Mouse (Mus musculus) B cell, adult (primary cell): ENCODE results near the gene Slc9a5. TPM values are rescaled to one million over a fixed set of nuclear protein-coding genes. Genes with fewer than 3 reads are reported as not detected.

Experiments
- total RNA-seq: library from RNA; stranded (reverse); gene quantifications from 4 replicates; pipeline ENCODE4 v1.2.4, GENCODE M21; 2023; ENCODE audit not compliant: inconsistent age

The Slc9a5 gene
- 1.3 to 2.1 TPM (median 2.0 TPM) in 4 replicates for total RNA-seq

DNA sequence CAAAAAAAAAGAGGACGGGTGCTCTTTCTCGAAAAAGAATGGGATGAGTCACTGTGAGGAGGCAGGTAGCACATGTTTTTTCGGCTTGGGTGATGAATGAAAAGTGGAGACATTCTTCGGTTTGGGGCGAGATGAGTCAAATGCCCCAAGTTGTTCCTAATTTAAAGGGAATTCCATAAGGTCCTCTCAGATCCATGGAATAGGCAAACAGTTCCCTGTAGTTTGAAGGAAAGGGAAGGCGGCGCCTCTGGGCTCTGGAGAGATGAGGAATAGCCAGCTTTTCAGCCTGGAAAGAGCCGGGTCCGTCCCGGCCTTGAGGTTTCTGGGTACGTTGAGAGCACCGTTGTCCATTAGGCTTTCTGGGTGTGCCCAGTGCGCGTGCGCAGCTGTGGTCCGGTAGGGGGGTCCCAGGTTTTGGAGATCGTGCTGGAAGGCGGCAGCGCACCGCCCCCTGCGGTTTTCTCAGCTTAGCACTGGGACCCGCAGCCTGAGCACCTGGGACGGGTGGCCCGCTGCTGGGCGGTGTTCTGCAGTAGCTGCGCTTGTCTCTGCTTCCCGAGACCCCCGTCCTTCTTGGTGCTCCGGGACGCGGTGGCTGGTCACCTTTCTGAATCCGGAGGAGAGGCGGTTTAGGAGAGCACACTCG lies at the start of gene Slc9a5:
Gene Slc9a5, plus strand, starts transcription at position 394 of the 646 bp plus-strand sequence.

DNA sequence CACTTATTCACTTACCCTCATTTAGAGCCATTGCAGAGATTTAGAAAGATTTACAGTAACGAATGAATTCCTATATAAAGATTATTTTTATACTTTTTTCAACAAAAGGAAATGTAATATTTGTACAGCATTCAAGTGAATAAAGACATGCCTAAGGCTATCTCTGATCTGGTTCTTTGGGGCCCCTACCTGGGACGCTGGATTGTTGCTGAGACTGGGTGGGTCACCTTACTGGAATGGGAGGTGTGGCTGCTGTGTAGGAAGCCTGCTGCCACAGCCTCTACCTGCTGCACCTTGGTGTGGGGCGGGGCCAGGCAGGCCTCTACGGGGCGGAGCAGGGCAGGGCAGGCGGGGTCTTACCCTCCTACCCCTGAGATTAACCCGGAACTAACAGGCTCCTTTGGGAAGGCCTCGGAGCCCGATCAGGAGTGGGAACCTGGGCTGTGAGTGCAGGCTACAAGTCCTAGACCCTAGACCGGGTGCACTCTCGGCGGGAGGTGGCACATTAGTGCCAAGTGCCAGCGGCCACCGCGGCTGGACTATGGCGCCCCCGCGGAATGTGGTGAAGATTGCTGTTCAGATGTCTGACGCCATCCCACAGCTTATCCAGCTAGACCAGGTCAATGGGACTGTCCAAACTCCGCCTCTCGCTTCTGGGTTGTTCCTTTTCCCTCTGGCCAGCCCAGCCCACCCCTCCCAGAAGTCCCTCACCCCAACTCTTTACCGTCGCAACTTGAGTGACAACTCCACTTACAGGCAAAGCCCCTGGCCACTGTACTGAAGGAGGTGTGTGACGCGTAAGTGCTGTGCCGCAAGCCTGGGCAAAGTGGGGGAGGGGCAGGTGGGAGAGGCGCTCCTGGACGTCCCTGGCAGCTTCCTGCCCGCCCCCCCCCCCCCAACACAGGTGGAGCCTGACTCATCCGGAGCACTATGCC lies 43.2 kb upstream of the Slc9a5 start, which contains the start of gene Elmo3:
Gene Elmo3, plus strand, starts transcription at position 391 of the 935 bp plus-strand sequence.

DNA sequence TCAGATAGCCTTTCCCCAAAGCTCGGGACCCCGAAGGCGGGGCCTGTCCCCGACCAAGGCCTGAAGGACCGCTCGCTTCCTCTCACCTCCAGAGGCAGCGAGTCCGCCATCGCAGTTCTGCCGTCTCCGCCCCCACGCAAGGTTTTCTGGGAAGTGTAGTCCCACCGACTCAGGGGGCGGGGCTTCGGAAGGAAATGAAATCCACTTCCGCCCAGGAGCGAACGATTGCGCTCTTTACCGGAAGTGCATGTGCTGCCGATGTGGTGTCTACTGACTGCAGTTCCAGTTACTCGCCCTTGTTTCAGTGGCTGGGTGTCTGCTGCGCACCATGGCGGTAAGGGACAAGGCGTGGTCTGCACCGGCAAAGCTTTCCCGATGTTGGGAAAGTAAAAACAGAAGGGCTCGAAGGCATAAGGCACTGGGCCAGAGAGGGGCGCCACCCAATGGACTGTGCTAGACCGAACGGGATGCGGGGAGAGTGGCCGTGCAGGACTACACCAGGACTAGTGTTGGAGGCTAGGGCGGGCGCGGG lies 22.4 kb upstream of the Slc9a5 start, which contains the start of the genes Lrrc29 and Tmem208:
Gene Lrrc29, minus strand, starts transcription at position 138 of the 532 bp plus-strand sequence.
Gene Tmem208, plus strand, starts transcription at position 214 of the 532 bp plus-strand sequence.

DNA sequence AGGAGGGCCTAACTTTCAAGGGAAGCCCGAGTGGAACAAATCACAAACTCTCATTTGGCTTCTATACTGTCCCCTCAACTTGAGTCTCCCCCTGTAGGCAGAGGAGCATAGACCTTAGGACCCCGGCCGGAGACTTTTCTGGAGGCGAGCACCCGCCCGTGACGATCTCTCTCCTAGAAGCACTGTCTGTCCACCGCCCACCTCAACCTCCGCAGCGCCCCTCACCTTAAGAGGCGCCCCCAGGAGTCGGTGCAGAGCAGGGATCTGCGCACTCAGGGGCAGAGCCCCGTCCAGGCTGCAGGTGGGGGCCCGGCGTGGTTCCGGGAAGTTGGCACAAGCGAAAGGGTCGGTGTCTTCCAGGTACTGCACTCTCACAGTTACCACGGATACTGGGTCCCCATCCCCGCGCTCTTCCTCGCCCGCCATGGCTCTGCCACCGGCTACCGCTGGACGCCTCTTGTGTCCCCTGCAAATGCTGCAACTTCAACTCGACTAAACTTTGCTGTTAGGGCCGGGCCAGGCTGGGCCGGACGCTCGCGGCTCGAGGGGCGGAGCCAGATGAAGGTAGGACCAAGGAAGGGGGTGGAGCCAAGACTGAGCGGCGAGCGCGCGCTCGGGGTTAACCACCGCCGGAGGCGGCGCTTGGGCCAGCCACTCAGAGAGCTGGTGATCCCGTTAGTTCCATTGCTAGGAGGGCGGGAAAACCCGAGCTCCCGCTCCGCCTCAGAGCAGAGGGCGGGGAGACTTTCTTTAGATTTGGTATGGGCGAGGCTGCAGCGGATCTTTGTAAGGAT lies 1.0 kb upstream of the Slc9a5 start, which contains the start of gene Fhod1:
Gene Fhod1, minus strand, starts transcription at position 526 of the 794 bp plus-strand sequence.

DNA sequence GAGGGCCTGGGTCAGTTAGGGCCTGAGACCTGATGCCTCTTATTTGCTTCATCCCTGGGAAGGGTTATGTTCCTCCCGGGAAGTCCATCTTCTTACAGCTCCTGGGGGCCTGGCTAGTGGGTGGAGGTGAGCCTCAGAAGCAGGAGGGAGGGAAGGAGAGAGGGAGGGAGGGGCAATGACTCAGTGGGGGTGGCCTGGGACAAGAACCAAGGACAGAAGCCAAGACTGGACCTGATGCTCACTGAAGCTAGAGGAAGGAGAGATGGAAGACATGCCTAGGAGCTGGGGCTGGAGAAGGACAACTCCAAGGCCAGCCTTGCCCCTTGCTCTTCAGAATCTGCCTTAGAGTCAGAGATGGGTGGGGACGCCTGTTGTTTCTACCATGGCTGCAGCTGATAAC lies 24.4 kb downstream of the Slc9a5 start, which contains the start of gene Plekhg4:
Gene Plekhg4, plus strand, starts transcription at position 243 of the 400 bp plus-strand sequence.

DNA sequence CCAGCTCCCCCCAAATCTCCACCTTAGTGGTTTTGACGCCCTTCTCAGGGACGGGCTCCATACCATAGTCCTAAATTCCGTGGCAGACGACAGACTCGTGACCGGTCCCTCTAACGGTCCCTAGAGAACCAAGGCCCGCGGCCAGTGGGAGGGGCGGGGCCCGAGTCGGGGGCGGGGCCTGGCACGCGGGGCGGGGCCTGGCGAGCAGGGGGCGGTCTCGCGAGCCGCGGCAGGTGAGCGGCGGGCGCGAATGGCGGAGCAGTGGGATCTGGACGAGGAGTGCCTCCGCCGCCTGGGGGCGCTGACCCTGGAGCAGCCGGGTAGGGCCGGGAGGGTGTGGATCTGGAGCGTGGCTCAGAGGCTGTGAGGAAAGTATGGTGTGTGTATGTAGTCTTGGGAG lies 64.7 kb downstream of the Slc9a5 start, which contains the start of the genes Kctd19 and Lrrc36:
Gene Kctd19, minus strand, starts transcription at position 112 of the 400 bp plus-strand sequence.
Gene Lrrc36, plus strand, starts transcription at position 181 of the 400 bp plus-strand sequence.

Other genes with a start within 250 kb of the Slc9a5 start
- not detected in 4 replicates for gene Ces4a, start 217.0 kb upstream of the Slc9a5 start, total RNA-seq
- gene Cbfb, start 178.2 kb upstream of the Slc9a5 start, total RNA-seq = 88.9 to 106 TPM (median 97.3 TPM) in 4 replicates
- 22.9 to 29.6 TPM (median 24.6 TPM) in 4 replicates for gene D230025D16Rik, start 123.7 kb upstream of the Slc9a5 start, total RNA-seq
- 1.00 to 1.5 TPM (median 1.4 TPM) in 4 replicates for gene B3gnt9, start 93.7 kb upstream of the Slc9a5 start, total RNA-seq
- gene Tradd, start 84.2 kb upstream of the Slc9a5 start, total RNA-seq = 21.0 to 25.3 TPM (median 23.2 TPM) in 4 replicates
- gene Fbxl8, start 84.2 kb upstream of the Slc9a5 start, total RNA-seq = 8.0 to 10.0 TPM (median 9.0 TPM) in 4 replicates
- gene Hsf4, start 79.0 kb upstream of the Slc9a5 start, total RNA-seq = 0.33 to 1.1 TPM (median 0.88 TPM) in 4 replicates
- not detected in 4 replicates for gene Nol3, start 72.7 kb upstream of the Slc9a5 start, total RNA-seq
- 5.0 to 7.7 TPM (median 6.5 TPM) in 4 replicates for gene 4931428F04Rik, start 59.0 kb upstream of the Slc9a5 start, total RNA-seq
- gene Exoc3l, start 52.7 kb upstream of the Slc9a5 start, total RNA-seq = 1.2 to 1.4 TPM (median 1.3 TPM) in 4 replicates
- 83.8 to 97.8 TPM (median 88.5 TPM) in 4 replicates for gene E2f4, start 51.2 kb upstream of the Slc9a5 start, total RNA-seq
- gene Elmo3, start 43.2 kb upstream of the Slc9a5 start, total RNA-seq = 3.0 to 4.7 TPM (median 3.9 TPM) in 4 replicates
- 6.3 to 8.3 TPM (median 7.0 TPM) in 4 replicates for gene Lrrc29, start 22.6 kb upstream of the Slc9a5 start, total RNA-seq
- gene Tmem208, start 22.5 kb upstream of the Slc9a5 start, total RNA-seq = 26.8 to 32.7 TPM (median 29.3 TPM) in 4 replicates
- 35.8 to 40.7 TPM (median 37.7 TPM) in 4 replicates for gene Fhod1, start 890 bp upstream of the Slc9a5 start, total RNA-seq
- not detected in 4 replicates for gene Plekhg4, start 24.4 kb downstream of the Slc9a5 start, total RNA-seq
- not detected in 4 replicates for gene Kctd19, start 64.7 kb downstream of the Slc9a5 start, total RNA-seq
- not detected in 4 replicates for gene Lrrc36, start 64.7 kb downstream of the Slc9a5 start, total RNA-seq
- gene Tppp3, start 122.7 kb downstream of the Slc9a5 start, total RNA-seq = 0.54 to 0.77 TPM (median 0.63 TPM) in 3 of 4 replicates, not detected in the other
- gene Zdhhc1, start 148.1 kb downstream of the Slc9a5 start, total RNA-seq = 3.0 to 4.8 TPM (median 3.6 TPM) in 4 replicates
- gene Hsd11b2, start 169.9 kb downstream of the Slc9a5 start, total RNA-seq = not detected in 4 replicates
- gene Atp6v0d1, start 217.2 kb downstream of the Slc9a5 start, total RNA-seq = 99.8 to 117 TPM (median 102 TPM) in 4 replicates